ENCODE assay signal across 33 mouse cellular contexts in the genomic region with DNA sequence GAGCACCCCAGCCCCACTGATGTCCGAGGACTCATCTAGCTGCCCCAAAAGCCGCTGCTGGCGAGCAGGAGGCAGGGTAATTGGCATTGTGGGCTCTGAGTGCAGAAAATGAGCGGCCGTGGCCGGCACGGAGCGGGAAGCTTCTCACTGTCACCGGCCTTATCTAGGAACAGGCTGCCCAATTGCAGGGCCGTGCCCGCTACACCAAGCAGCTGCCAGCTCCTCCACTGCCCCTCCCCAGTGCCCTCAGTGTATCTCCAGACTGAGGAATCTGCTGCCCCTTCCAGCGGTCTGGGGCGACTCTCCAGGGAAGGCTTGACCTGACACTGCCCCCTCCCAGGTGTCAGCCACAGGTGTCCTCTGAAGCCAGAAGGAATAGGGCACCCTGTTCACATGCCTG. TPM values are rescaled to one million over a fixed set of nuclear protein-coding genes. Genes with fewer than 3 reads are reported as not detected.
A peak's percentile ranks its signal among the peaks of the same experiment; 100 is the strongest.
DNase-seq lines count a peak whose midpoint lies in the region; ATAC-seq and TF ChIP-seq lines count a peak whose summit lies in the region.
"Had no signal": no experiment of that assay in that cellular context is flagged by ENCODE, and none has a peak within 500 bp of the region (broad histone marks: within the 10 kb centered on the region; RNA-seq: fewer than 3 reads in every experiment).

No protein-coding gene starts in this region.

- DNase-seq in heart, postnatal 0 days (ENCODE audit: low spot score): no peak
- DNase-seq in heart, adult 8-10 months (ENCODE audit: low spot score): no peak
- DNase-seq in neural tube, embryonic 10.5 days (ENCODE audit: extremely low spot score, low spot score): no peak
- no peak for DNase-seq in adrenal gland, adult 18-20 months (ENCODE audit: low spot score in 2 of 2)
- DNase-seq: adrenal gland, adult 8-10 months; cerebellum, adult 8-10 months; cerebellum, postnatal 25 days; gastrocnemius, adult 2 months; gastrocnemius, postnatal 36 days; kidney, adult 9 months; kidney, postnatal 10 days; liver, embryonic 13.5 days; lung, adult 2 months; lung, postnatal 10 days; retina, postnatal 1 day; right cerebral cortex, postnatal 14 days; thymus, postnatal 14 days had no signal

- no peak for ATAC-seq in forebrain, embryonic 13.5 days
- no peak for ATAC-seq in forebrain, embryonic 12.5 days (ENCODE audit: low FRiP score)
- ATAC-seq in heart, postnatal 0 days (ENCODE audit: insufficient read depth, low read depth): no peak
- ATAC-seq in neural tube, embryonic 13.5 days (ENCODE audit: low read depth): no peak
- ATAC-seq: activated CD4-positive, CD25-positive, alpha-beta regulatory T cell, adult 4 months; forebrain, embryonic 16.5 days; intestine, postnatal 0 days had no signal

- H3K36me3 ChIP-seq in forebrain, embryonic 13.5 days (ENCODE audit: poor library complexity, severe bottlenecking): no peaks in the 10 kb centered on the region
- H3K36me3 ChIP-seq in forebrain, embryonic 12.5 days (replicated peaks): no peaks in the 10 kb centered on the region
- no peaks in the 10 kb centered on the region for H3K36me3 ChIP-seq in heart, postnatal 0 days (replicated peaks; ENCODE audit: control insufficient read depth, insufficient read depth, low read length)
- H3K36me3 ChIP-seq in neural tube, embryonic 13.5 days: no peaks in the 10 kb centered on the region
- H3K36me3 ChIP-seq: embryonic facial prominence, embryonic 10.5 days; embryonic facial prominence, embryonic 15.5 days; heart, embryonic 13.5 days; limb, embryonic 10.5 days; limb, embryonic 15.5 days; liver, embryonic 13.5 days; neural tube, embryonic 12.5 days had no signal

- 71% methylated on average over 13 of the region's 13 CpGs for WGBS in forebrain, embryonic 13.5 days
- 79% methylated on average over 13 of the region's 13 CpGs for WGBS in forebrain, embryonic 12.5 days
- WGBS in heart, postnatal 0 days: 39% methylated on average over 13 of the region's 13 CpGs
- 65% methylated on average over 13 of the region's 13 CpGs for WGBS in neural tube, embryonic 13.5 days

- H3K27me3 ChIP-seq in forebrain, embryonic 13.5 days: peaks cover 6% of the 10 kb centered on the region; the same call in 1 of the 2 replicates
- H3K27me3 ChIP-seq in forebrain, embryonic 12.5 days: peaks cover 53% of the 10 kb centered on the region
- no peaks in the 10 kb centered on the region for H3K27me3 ChIP-seq in heart, postnatal 0 days (ENCODE audit: control insufficient read depth, insufficient read depth, low read length)
- peaks cover 48% of the 10 kb centered on the region for H3K27me3 ChIP-seq in neural tube, embryonic 13.5 days

- H3K4me2 ChIP-seq in forebrain, embryonic 13.5 days: no peak overlapping the region
- no peak overlapping the region for H3K4me2 ChIP-seq in forebrain, embryonic 12.5 days
- 0 out of 2 replicates have a peak overlapping the region, but pooled peaks have one; percentile 16 for H3K4me2 ChIP-seq in heart, postnatal 0 days (ENCODE audit: low read depth, low read length)
- no peak overlapping the region for H3K4me2 ChIP-seq in neural tube, embryonic 13.5 days
- H3K4me2 ChIP-seq: embryonic facial prominence, embryonic 15.5 days; heart, embryonic 13.5 days; hindbrain, embryonic 14.5 days; limb, embryonic 15.5 days; liver, embryonic 13.5 days; neural tube, embryonic 12.5 days had no signal

- TF ChIP-seq EP300 in heart, postnatal 0 days (IDR thresholded peaks at IDR 0.05; ENCODE audit: low read depth): no peak

- H3K27ac ChIP-seq in forebrain, embryonic 13.5 days: no peak overlapping the region
- no peak overlapping the region for H3K27ac ChIP-seq in forebrain, embryonic 12.5 days
- H3K27ac ChIP-seq in heart, postnatal 0 days (ENCODE audit: low read depth): no peak overlapping the region
- no peak overlapping the region for H3K27ac ChIP-seq in neural tube, embryonic 13.5 days (replicated peaks)
- H3K27ac ChIP-seq: embryonic facial prominence, embryonic 10.5 days; embryonic facial prominence, embryonic 15.5 days; gastrocnemius, adult 2 months; heart, embryonic 13.5 days; hindbrain, embryonic 14.5 days; limb, embryonic 15.5 days; liver, embryonic 13.5 days; macrophage; neural tube, embryonic 12.5 days had no signal

- peak overlapping the region; percentile 27; the same call in 1 of the 2 replicates for H3K9ac ChIP-seq in forebrain, embryonic 13.5 days
- no peak overlapping the region for H3K9ac ChIP-seq in forebrain, embryonic 12.5 days
- no peak overlapping the region for H3K9ac ChIP-seq in heart, postnatal 0 days (replicated peaks; ENCODE audit: low read depth, low read length)
- peak overlapping the region; percentile 34; the same call in 1 of the 2 replicates for H3K9ac ChIP-seq in neural tube, embryonic 13.5 days
- H3K9ac ChIP-seq: embryonic facial prominence, embryonic 15.5 days; heart, embryonic 13.5 days; hindbrain, embryonic 14.5 days; limb, embryonic 15.5 days; liver, embryonic 13.5 days; neural tube, embryonic 12.5 days had no signal

- H3K4me3 ChIP-seq in forebrain, embryonic 13.5 days: no peak overlapping the region
- H3K4me3 ChIP-seq in forebrain, embryonic 12.5 days (replicated peaks): no peak overlapping the region
- no peak overlapping the region for H3K4me3 ChIP-seq in heart, postnatal 0 days (ENCODE audit: low read depth, low read length)
- H3K4me3 ChIP-seq in neural tube, embryonic 13.5 days: no peak overlapping the region
- H3K4me3 ChIP-seq: embryonic facial prominence, embryonic 10.5 days; embryonic facial prominence, embryonic 15.5 days; gastrocnemius, adult 2 months; heart, embryonic 13.5 days; limb, embryonic 10.5 days; limb, embryonic 15.5 days; liver, embryonic 13.5 days; neural tube, embryonic 12.5 days had no signal

- H3K9me3 ChIP-seq in forebrain, embryonic 13.5 days (replicated peaks): no peaks in the 10 kb centered on the region
- no peaks in the 10 kb centered on the region for H3K9me3 ChIP-seq in forebrain, embryonic 12.5 days
- no peaks in the 10 kb centered on the region for H3K9me3 ChIP-seq in heart, postnatal 0 days (replicated peaks; ENCODE audit: control insufficient read depth, low read length)
- H3K9me3 ChIP-seq in neural tube, embryonic 13.5 days: no peaks in the 10 kb centered on the region
- H3K9me3 ChIP-seq: embryonic facial prominence, embryonic 10.5 days; embryonic facial prominence, embryonic 15.5 days; heart, embryonic 13.5 days; limb, embryonic 10.5 days; limb, embryonic 15.5 days; liver, embryonic 13.5 days; neural tube, embryonic 12.5 days had no signal

- TF ChIP-seq CTCF in heart, postnatal 0 days (IDR thresholded peaks at IDR 0.05; ENCODE audit: low read depth): no peak

- peaks cover 89% of the 10 kb centered on the region for H3K4me1 ChIP-seq in forebrain, embryonic 13.5 days
- H3K4me1 ChIP-seq in forebrain, embryonic 12.5 days: peaks cover 78% of the 10 kb centered on the region
- H3K4me1 ChIP-seq in heart, postnatal 0 days (ENCODE audit: control insufficient read depth, insufficient read depth): peaks cover 48% of the 10 kb centered on the region
- peaks cover 95% of the 10 kb centered on the region for H3K4me1 ChIP-seq in neural tube, embryonic 13.5 days (replicated peaks)

RNA-seq across cellular contexts. Expression of gene Flrt1, which starts 40.8 kb away (rescaled TPM):
- polyA plus RNA-seq in forebrain, embryonic 13.5 days (2015; fragmentation: Nextera tagmentation; extraction: Ambion mirVana): 10.4 and 11.3 TPM in 2 replicates
- polyA plus RNA-seq in forebrain, embryonic 12.5 days (2016; fragmentation: Nextera tagmentation; extraction: Ambion mirVana): 7.3 and 8.0 TPM in 2 replicates
- 0.23 and 0.89 TPM in 2 replicates for total RNA-seq in heart, postnatal 0 days (2014; rRNA removed; ENCODE audit: low replicate concordance)
- polyA plus RNA-seq in heart, postnatal 0 days (2015; fragmentation: Nextera tagmentation; extraction: Ambion mirVana): 1.0 TPM in 2 replicates
- total RNA-seq in heart, adult 8-10 months (2022): 1 to 10 TPM in 3 of 4 experiments, under 1 TPM in 1; 0.92 to 2.0 (median 1.4) TPM
- 9.6 and 10.9 TPM in 2 replicates for polyA plus RNA-seq in neural tube, embryonic 13.5 days (2015; fragmentation: Nextera tagmentation; extraction: Ambion mirVana)
- 1 to 10 TPM; 2.1 to 9.3 TPM for total RNA-seq in adrenal gland, adult 18-20 months (2021)
- total RNA-seq: CH12.LX; hematopoietic stem cell, adult 5-6 weeks had no signal
- polyA plus RNA-seq: activated CD4-positive, CD25-positive, alpha-beta regulatory T cell, adult 4 months; macrophage had no signal

RNA-seq across cellular contexts. Expression of gene Otub1, which starts 59.7 kb away (rescaled TPM):
- polyA plus RNA-seq in forebrain, embryonic 13.5 days (2015; fragmentation: Nextera tagmentation; extraction: Ambion mirVana): 242 and 249 TPM in 2 replicates
- polyA plus RNA-seq in forebrain, embryonic 12.5 days (2016; fragmentation: Nextera tagmentation; extraction: Ambion mirVana): 220 and 238 TPM in 2 replicates
- total RNA-seq in heart, postnatal 0 days (2014; rRNA removed; ENCODE audit: low replicate concordance): 127 and 139 TPM in 2 replicates
- 117 and 132 TPM in 2 replicates for polyA plus RNA-seq in heart, postnatal 0 days (2015; fragmentation: Nextera tagmentation; extraction: Ambion mirVana)
- total RNA-seq in heart, adult 8-10 months (2022): 10 to 100 TPM; 62.2 to 71.6 (median 68.0) TPM
- polyA plus RNA-seq in neural tube, embryonic 13.5 days (2015; fragmentation: Nextera tagmentation; extraction: Ambion mirVana): 227 and 243 TPM in 2 replicates
- total RNA-seq in adrenal gland, adult 18-20 months (2021): 100 to 1,000 TPM in 1 of 2 experiments, 10 to 100 TPM in 1; 96.7 to 125 TPM

Comparison
In these comparisons a context has a peak if more than half of its experiments do, and no peak if none do; other contexts are left out.
1. H3K9ac ChIP-seq: peak in forebrain, embryonic 13.5 days (single experiment) and neural tube, embryonic 13.5 days (single experiment); none in forebrain, embryonic 12.5 days (single experiment) and heart, postnatal 0 days (single experiment).